In the genomic region with DNA sequence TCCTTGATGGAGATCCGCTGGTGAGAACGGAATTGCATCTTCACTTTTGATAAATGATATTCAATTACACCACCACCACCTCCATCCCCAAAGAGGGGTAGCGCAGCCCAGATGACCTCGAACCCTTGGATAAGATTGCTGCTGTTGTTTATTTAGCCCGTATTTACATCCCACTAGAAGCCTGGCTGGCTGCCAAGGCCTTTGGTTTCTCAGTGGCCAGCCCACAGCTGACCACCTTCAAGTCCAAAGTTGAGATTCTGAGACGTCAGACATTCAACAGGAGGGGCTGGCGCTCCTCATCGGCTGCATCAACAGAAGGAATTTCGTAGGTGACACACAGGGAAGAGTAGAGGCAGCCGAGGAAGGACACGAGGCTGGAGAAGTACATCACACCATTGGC, we compare ENCODE assay signal across 18 mouse cellular contexts. TPM values are rescaled to one million over a fixed set of nuclear protein-coding genes. Genes with fewer than 3 reads are reported as not detected.
"Had no signal": no experiment of that assay in that cellular context is flagged by ENCODE, and none has a peak within 500 bp of the region (broad histone marks: within the 10 kb centered on the region; RNA-seq: fewer than 3 reads in every experiment).

No protein-coding gene starts in this region.

- ATAC-seq: hindbrain, postnatal 0 days; midbrain, embryonic 16.5 days had no signal

- H3K4me3 ChIP-seq: hindbrain, embryonic 13.5 days; layer of hippocampus, adult 2 months; limb, embryonic 13.5 days; midbrain, embryonic 10.5 days; neural tube, embryonic 13.5 days had no signal

- H3K9me3 ChIP-seq: hindbrain, embryonic 13.5 days; limb, embryonic 13.5 days; midbrain, embryonic 10.5 days; neural tube, embryonic 13.5 days had no signal

- H3K4me2 ChIP-seq: hindbrain, embryonic 13.5 days; limb, embryonic 13.5 days; neural tube, embryonic 13.5 days had no signal

- H3K36me3 ChIP-seq: limb, embryonic 13.5 days; midbrain, embryonic 10.5 days had no signal

- H3K27me3 ChIP-seq: hindbrain, embryonic 13.5 days; limb, embryonic 13.5 days; neural tube, embryonic 13.5 days had no signal

- H3K9ac ChIP-seq: hindbrain, embryonic 13.5 days; limb, embryonic 13.5 days; liver, embryonic 14.5 days; neural tube, embryonic 13.5 days had no signal

- DNase-seq: left cerebral cortex, postnatal 4 days; lung, adult 2 months; lung, postnatal 10 days; lung, postnatal 4 days; retina, postnatal 1 day; thymus, adult 18-20 months; thymus, postnatal 14 days had no signal

- H3K27ac ChIP-seq: hindbrain, embryonic 13.5 days; hindbrain, postnatal 0 days; kidney, postnatal 0 days; layer of hippocampus, adult 2 months; limb, embryonic 13.5 days; liver, embryonic 14.5 days; midbrain, embryonic 10.5 days; neural tube, embryonic 13.5 days had no signal

RNA-seq across cellular contexts. Expression of gene Slc45a1, which starts 22.7 kb away (rescaled TPM):
- total RNA-seq: liver, adult 2 months; megakaryocyte, adult 5-6 weeks had no signal
- polyA plus RNA-seq: liver, adult 2 months; liver, embryonic 14.5 days; lung, adult 2 months had no signal
